Mouse (Mus musculus): ENCODE results near the gene Nkiras1.

DNA sequence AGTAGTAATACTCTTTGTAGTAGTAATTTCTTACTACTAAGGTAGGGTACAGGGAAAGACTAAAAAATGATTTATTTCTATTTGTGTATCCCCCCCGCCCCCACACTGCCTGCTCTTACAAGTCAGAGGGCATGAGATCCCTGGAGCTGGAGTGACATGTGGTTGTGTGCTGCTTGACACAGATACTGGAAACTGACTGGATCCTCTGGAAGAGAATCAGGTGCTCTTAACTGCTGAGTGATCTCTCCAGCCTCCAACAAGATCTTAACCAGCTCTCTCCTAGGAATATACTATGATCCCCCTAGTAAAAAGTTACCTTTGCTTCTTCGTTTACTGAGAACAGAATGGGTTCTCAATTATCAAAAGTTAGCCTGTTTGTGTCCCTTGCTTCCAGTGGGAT, 15.5 kb downstream of the Nkiras1 start:
- TF ChIP-seq POLR2A (IDR thresholded peaks at IDR 0.05; ENCODE audit: borderline replicate concordance, extremely low read depth, insufficient read depth, insufficient read length, poor library complexity, severe bottlenecking) = no peak
- no peak for TF ChIP-seq CTCF (IDR thresholded peaks at IDR 0.05; ENCODE audit: borderline replicate concordance, extremely low read depth, insufficient read depth, insufficient read length)

Measured in brain, embryonic 14.5 days (tissue).